Mouse (Mus musculus): Measurements from ENCODE around the gene Fbxl16.

Fbxl16 gene

DNA sequence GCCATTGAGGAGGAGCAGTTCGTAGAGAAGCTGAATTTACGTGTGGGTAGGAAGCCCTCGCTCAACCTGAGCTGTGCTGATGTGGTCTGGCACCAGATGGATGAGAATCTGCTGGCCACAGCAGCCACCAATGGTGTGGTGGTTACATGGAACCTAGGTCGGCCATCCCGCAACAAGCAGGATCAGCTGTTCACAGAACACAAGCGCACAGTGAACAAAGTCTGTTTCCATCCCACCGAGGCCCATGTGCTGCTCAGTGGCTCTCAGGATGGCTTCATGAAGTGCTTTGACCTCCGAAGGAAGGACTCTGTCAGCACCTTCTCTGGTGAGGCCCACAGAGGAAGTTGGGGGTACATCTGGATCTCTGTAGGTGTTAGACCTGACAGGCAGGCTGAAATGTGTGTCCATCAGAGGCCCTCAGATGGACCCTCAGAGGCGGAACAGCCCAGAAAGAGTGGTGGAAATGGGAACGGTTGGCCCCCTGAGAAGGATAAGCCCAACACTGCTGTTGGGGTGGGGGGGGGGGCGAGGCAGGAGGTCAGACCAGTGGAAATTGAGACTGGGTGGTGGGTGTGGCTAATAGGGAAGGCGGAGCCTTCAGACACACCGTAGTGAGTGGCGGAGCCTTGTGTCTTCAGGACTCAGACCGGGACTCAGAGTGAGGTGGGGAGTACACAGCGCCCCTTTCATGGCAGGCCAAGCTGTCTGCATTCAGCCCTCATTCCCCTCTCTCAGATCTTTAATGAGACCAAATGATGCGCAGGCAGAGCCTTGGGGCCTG is 15.7 kb downstream of the Fbxl16 start:
- in situ Hi-C loops (cut with MboI; ENCODE audit: low pct_unique_long_range_greater_than_20kb in 1 of 2, low sequenced_read_pairs in 2 of 2, unreplicated experiment in 1 of 2), result no loop called here

DNA sequence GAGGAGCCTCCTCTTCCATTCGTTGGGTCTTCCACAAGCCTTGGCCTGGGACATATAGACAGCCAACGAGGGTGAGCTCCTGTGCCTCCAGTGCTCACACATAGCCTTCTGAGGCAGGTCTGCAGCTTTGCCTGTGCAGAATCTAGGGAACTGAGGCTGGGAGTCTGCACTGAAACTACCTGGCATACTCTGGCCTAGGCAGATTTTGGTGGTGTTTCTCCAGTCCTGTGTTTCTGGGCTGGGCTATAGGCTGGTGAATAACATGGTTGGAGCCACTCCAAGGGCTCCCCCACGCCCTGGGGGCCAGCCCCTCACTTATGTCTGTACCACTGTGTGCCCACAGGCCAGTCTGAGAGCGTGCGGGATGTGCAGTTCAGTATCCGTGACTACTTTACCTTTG is 16.4 kb downstream of the Fbxl16 start:
- in situ Hi-C loops (cut with MboI; ENCODE audit: low pct_unique_long_range_greater_than_20kb in 1 of 2, low sequenced_read_pairs in 2 of 2, unreplicated experiment in 1 of 2), result no loop called here

DNA sequence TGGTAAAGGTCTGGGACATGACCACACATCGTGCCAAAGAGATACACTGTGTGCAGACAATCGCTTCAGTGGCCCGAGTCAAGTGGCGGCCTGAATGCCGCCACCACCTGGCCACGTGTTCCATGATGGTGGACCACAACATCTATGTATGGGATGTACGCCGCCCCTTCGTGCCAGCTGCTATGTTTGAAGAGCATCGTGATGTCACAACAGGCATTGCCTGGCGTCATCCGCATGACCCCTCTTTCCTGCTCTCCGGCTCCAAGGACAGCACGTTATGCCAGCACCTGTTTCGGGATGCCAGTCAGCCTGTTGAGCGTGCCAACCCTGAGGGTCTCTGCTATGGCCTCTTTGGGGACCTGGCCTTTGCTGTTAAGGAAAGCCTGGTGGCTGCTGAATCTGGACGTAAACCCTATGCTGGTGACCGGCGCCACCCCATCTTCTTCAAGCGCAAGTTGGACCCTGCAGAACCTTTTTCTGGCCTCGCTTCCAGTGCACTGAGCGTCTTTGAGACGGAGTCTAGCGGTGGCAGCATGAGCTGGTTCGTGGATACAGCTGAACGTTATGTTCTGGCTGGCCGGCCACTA is 17.2 kb downstream of the Fbxl16 start:
- in situ Hi-C loops (cut with MboI; ENCODE audit: low pct_unique_long_range_greater_than_20kb in 1 of 2, low sequenced_read_pairs in 2 of 2, unreplicated experiment in 1 of 2), result no loop called here

DNA sequence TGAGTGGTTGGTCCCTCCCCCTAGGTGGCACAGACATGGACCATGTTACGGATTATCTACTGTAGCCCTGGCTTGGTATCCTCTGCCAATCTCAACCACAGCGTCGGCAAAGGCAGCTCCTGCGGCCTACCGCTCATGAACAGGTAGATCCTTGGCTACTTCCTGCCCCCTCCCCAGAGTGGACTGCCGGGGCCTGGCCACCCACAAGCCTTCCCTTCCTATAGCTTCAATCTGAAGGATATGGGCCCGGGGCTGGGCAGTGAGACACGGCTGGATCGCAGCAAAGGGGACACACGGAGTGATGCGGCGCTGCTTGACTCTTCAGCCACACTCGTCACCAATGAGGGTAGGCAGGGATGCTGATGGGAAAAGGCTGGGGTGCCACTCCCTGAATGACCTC is 18.1 kb downstream of the Fbxl16 start:
- in situ Hi-C loops (cut with MboI; ENCODE audit: low pct_unique_long_range_greater_than_20kb in 1 of 2, low sequenced_read_pairs in 2 of 2, unreplicated experiment in 1 of 2), result no loop called here

DNA sequence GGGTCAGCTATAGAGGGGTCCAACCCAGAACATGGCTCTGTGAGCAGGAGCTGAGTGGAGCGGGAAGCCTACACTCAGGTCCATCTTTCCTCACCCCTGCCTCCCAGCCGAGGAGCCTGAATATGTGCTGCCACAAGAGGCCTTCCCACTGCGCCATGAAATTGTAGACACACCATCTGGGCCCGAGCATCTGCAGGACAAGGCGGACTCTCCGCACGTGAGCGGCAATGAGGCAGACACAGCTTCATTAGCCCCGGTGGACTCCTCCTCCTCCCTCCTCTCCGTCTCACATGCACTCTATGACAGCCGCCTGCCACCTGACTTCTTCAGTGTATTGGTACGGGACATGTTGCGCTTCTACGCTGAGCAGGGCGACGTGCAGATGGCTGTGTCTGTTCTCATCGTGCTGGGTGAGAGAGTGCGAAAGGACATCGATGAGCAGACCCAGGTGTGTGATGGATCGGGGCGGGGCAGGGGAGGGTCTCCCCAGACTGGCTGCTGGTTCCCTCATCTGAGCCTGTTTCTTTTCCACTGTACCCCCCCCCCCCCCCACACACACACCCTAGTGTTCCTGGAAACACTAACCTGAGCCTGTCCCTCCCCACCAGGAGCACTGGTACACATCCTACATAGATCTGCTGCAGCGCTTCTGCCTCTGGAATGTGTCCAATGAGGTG is 18.8 kb downstream of the Fbxl16 start:
- in situ Hi-C loops (cut with MboI; ENCODE audit: low pct_unique_long_range_greater_than_20kb in 1 of 2, low sequenced_read_pairs in 2 of 2, unreplicated experiment in 1 of 2), result no loop called here

DNA sequence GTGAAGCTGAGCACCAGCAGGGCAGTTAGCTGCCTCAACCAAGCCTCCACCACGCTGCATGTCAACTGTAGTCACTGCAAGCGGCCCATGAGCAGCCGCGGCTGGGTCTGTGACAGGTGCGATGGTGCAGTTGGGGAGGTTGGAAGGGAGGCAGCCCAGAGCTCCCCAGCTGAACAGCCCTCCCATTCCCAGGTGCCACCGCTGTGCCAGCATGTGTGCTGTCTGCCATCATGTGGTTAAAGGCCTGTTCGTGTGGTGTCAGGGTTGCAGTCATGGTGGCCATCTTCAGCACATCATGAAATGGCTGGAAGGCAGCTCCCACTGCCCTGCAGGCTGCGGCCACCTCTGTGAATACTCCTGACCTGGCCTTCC is 19.3 kb downstream of the Fbxl16 start:
- in situ Hi-C loops (cut with MboI; ENCODE audit: low pct_unique_long_range_greater_than_20kb in 1 of 2, low sequenced_read_pairs in 2 of 2, unreplicated experiment in 1 of 2), result no loop called here

DNA sequence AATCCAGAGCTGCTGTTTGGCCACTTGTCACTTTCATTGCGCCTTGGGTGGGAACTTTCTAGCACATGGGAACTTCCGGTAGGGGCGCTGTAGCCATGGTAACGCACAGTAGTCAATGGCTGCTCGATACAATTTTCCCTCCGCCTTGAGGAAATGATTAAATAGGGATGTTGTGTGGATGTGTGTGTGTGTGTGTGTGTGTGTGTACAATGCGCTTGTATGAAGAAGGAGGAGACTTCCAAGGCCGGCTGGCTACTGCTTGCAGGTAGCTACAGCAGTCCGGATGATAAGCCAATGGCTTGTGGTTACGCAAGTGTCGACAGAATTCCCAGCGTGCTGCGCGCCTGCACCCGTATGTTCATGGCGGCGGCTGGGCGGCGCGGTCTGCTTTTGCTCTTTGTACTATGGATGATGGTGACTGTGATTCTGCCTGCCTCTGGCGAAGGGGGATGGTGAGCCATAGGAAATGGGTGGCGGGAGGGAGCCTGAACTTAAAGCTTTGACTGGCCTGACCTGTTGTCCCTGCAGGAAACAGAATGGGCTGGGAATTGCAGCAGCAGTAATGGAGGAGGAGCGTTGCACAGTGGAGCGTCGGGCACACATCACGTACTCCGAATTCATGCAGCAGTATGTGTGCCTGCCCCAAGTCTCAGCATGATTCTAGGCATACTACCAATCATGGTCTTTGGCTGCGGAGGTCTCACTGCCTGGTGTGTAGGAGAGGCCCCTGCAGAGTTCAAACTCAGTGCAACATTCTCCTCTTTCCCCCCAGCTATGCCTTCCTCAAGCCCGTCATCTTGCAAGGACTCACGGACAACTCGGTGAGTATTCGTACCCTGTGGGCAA is 20.1 kb downstream of the Fbxl16 start, which contains the start of gene Jmjd8:
TSS of gene Jmjd8 (plus strand) at position 156 of the 846 bp plus-strand sequence.
- in situ Hi-C loops (cut with MboI; ENCODE audit: low pct_unique_long_range_greater_than_20kb in 1 of 2, low sequenced_read_pairs in 2 of 2, unreplicated experiment in 1 of 2), result no loop called here

DNA sequence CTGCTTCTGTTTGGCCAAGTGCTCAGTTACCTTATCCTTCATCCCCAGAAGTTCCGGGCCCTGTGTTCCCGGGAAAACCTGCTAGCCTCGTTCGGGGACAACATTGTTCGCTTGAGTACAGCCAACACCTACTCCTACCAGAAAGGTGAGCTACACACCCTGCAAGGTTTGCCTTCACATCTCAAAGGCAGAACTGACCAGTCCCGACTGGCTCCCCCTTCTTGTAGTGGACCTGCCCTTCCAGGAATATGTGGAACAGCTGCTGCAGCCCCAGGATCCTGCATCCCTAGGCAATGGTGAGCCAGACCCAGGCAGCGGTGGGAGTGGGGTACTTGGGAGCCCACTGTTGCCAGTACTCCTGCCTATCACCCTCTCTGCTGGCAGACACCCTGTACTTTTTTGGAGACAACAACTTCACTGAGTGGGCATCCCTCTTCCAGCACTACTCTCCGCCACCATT is 20.7 kb downstream of the Fbxl16 start:
- in situ Hi-C loops (cut with MboI; ENCODE audit: low pct_unique_long_range_greater_than_20kb in 1 of 2, low sequenced_read_pairs in 2 of 2, unreplicated experiment in 1 of 2), result no loop called here

DNA sequence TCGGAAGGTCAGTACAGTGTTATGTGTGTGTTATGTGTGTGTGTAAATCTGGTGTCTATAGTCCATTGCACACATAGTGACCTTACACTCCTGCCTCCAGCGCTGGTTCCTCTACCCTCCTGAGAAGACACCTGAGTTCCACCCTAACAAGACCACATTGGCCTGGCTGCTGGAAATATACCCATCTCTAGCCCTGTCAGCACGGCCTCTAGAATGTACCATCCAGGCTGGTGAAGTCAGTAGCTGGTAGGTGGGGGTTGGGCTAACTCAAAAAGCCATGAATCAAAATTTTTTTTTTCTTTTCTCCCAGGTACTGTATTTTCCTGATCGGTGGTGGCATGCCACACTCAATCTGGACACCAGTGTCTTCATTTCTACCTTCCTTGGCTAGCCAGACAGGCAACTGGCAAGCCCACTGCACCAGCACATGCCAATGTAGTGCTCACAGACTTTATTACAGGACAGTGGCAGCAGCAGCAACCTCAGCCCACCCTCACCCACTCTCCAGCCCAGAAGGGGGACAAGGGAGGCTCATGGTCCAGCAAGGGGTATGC is 21.4 kb downstream of the Fbxl16 start:
- in situ Hi-C loops (cut with MboI; ENCODE audit: low pct_unique_long_range_greater_than_20kb in 1 of 2, low sequenced_read_pairs in 2 of 2, unreplicated experiment in 1 of 2), result no loop called here

DNA sequence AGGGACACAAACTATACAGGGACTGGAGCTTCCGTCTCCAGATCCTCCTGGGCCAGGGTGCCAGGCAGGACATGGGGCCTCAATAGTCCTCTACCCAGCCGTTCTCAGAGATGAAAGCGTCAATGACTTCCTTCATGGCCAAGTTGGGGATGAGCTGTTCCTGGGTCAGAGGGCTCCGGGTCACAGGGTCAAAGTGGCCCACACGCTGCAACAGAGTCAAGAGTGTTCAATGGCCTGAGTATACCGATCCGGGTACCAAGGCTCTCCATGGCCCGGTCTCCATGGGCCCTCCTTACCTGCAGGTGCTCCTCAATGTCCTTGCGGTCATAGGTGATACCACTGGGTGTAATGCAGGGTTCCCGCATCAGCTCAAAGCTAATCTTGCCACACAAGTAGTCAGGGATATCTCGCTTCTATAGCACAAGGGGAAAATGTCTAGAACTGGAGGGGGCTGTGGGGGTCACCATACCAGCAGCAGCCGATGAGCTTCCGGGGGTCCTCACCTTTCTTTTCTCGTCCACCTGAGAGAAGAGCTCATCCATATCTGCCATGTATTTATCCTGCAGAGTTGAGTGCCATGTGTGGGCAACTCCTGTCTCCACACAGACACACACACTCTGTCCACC is 22.0 kb downstream of the Fbxl16 start:
- in situ Hi-C loops (cut with MboI; ENCODE audit: low pct_unique_long_range_greater_than_20kb in 1 of 2, low sequenced_read_pairs in 2 of 2, unreplicated experiment in 1 of 2), result no loop called here

DNA sequence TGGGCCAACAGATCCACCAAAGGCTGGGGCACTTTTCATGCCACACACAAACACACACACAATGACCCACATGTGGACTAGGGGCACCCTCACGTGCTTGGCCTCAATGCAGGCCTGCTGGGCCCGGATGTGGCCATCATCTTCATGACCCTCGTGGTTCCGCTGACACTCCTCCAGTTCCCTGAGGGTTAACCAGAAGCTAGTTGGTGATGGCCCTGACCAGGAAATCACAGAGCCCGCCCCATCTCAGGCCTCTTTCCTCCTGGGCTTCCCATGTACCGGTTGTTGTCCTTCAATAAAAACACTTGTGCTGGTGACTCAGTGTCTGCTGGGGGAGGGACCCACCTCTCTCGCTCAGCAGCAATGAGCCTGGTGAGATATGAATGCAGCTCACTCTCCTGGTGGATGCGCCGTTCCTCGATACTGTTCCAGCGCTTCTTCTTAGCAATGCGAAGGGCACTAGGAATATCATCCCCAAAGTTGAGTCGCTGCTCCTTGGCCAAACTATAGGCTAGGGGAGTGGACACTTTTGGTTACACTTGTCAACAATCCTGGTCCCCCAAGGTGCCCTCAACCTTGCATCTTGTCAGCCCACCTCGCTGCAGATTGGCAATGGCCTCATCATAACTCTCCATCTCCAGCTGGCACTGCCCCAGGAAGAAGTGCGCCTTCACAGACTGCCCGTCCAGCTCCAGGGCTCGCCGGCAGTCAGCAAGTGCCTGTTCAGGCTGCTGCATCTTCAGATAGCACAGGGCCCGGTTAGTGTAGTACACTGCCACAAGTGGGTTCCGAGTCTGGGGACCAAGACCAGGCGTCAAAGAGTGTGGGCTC is 22.8 kb downstream of the Fbxl16 start:
- in situ Hi-C loops (cut with MboI; ENCODE audit: low pct_unique_long_range_greater_than_20kb in 1 of 2, low sequenced_read_pairs in 2 of 2, unreplicated experiment in 1 of 2), result no loop called here

DNA sequence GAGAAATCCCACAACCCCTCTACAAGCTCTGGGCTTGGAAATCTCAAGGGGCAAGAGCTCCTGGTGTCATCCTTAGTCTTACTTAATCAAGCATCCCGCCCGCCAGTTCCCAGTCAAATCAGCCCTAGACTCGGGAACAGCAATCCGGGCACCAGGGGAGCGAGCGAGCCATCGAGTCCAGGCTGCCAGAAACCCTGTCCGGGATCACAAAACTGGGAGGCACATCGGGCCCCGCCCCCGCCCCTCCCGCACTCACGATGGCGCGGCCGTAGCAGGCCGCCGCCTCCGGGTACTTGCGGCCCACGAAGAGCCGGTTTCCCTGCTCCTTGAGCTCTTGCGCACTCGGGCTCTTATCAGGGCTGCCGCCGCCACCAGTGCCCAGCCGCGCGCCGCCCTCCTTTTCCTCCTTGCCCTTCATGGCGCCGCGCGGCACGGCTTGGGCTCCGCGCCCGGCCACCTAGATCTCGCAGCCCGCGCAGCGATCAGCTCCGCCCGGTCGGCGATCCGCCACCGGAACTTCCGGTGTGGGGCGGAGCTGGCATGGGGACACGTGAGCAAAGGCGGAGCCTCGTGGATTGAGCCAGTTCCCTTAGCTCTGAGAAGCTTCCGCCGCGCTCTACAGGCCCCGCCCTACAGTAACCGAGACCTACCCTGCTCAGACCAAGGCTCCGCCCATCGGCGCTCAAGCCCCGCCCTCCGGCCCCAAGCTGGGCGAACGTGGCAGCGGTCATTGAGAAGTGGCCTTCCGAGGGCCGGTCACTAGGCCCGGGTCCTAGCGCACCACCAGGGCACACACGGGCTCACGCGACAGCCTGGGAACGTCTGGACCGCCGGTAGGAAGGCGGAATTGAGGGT is 23.8 kb downstream of the Fbxl16 start:
- in situ Hi-C loops (cut with MboI; ENCODE audit: low pct_unique_long_range_greater_than_20kb in 1 of 2, low sequenced_read_pairs in 2 of 2, unreplicated experiment in 1 of 2), result no loop called here

DNA sequence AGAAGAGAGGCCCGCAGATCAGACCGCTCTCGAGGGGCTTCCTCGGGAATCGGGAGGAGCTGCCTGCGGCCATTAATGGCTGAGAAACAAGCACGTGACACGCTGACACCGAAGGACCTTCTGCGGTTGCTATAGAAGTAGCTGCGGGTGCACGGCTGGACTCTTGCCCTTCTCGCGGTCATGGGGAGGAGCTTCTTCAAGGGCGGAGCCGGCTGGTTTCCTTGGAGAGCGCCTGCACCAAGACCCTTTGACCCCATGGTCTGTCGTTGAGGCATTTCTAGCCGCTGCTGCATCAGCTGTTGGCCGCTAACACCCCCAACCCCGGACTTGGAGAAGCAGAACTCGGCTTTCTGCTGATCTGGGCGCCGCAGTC is 24.4 kb downstream of the Fbxl16 start, which contains the start of gene Stub1:
TSS of gene Stub1 (minus strand) at position 114 of the 373 bp plus-strand sequence.
- in situ Hi-C loops (cut with MboI; ENCODE audit: low pct_unique_long_range_greater_than_20kb in 1 of 2, low sequenced_read_pairs in 2 of 2, unreplicated experiment in 1 of 2), result no loop called here

DNA sequence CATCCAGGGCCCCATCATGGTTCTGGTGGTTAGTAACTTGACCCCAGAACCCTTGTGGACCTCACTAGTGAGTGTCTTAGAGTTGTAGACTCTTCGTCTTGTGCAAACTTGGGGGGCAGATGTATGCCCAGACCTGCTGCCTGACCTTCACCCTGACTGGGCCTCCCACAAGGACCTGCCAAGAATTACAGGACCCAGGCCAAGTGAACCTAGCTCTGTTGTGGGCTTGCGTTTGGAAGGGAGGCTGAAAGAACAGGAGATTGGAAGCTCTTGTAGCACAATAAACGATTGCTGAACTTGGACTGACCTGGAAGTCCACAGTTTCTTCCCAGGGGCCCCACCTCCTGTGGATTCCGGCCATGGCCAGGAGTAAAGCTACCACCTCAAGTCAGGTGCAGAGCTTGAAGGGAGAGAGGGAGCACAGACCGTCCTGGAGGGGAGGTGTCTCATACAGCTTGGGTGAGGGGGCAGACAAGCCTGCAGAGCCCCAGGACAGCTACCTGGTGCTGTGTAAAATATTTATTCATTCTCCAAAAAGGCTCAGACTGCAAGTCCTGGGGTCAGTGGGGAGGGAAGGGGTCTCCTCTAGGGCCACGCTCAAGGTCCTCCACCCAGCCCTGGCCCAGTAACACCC is 25.2 kb downstream of the Fbxl16 start:
- in situ Hi-C loops (cut with MboI; ENCODE audit: low pct_unique_long_range_greater_than_20kb in 1 of 2, low sequenced_read_pairs in 2 of 2, unreplicated experiment in 1 of 2), result no loop called here

DNA sequence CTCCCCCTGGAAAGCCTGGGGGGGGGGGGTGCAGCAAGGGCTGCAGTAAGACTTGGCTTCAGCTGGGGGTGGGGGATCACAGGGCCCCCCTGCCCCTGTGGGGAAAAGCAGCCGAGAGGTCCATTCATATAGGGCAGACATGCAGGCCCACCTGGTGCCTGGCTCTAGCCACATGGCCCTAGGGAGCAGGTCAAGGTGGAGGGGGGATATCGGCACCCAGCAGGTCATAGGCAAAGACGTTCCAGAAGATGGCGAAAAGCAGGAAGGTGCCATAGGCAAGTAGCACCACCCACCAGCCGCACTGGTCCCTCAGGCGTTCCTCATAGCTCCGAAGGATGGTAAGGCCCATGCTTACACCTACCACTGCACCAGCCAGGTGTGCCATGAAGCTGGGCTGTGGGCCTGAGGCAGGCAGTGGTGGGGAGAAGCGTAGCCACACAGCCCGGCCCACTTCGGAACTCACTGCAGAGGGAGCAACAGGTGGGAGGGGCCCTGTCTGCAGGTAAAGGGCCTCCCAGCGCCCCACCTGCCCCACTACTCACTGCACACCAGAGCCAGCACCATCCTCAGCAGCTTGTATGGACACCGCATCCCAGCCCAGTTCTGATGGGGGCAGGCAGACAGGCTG is 25.8 kb downstream of the Fbxl16 start:
- in situ Hi-C loops (cut with MboI; ENCODE audit: low pct_unique_long_range_greater_than_20kb in 1 of 2, low sequenced_read_pairs in 2 of 2, unreplicated experiment in 1 of 2), result no loop called here

DNA sequence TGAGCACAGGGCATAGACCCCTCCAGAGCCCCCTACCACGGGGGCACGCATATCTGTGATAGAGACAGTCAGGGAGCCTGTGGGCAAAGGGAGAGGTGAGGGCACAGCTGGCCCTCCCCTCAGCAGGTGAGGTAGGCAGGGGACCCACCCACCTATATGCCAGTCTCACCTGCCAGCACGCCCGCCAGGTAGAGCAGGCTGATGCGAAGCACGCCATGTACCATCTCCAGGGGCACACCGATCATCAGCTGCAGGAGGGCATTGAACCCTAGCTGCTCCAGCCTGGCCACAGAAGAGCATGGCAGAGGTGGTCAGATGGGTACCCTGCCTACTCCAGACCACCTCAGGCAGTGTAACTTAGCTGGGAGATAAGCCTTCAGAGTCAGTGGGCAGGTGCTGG is 26.4 kb downstream of the Fbxl16 start:
- in situ Hi-C loops (cut with MboI; ENCODE audit: low pct_unique_long_range_greater_than_20kb in 1 of 2, low sequenced_read_pairs in 2 of 2, unreplicated experiment in 1 of 2), result no loop called here

All from mouse embryonic stem cell (cell line).